Comparison of ENCODE assay signal across 8 mouse cellular contexts in genomic region chr11:98937914-98938694, GRCm38 (mm10). TPM values are rescaled to one million over a fixed set of nuclear protein-coding genes. Genes with fewer than 3 reads are reported as not detected.
A peak's percentile ranks its signal among the peaks of the same experiment; 100 is the strongest.
DNase-seq lines count a peak whose midpoint lies in the region; ATAC-seq lines count a peak whose summit lies in the region.

No protein-coding gene starts in this region.

- peak; percentile 67 to 74 for DNase-seq in heart, adult 18-20 months
- DNase-seq in heart, postnatal 25 days (ENCODE audit: low spot score), result no peak
- DNase-seq in adipocyte (ENCODE audit: low spot score), result peak; percentile 72
- DNase-seq in kidney, postnatal 10 days, result peak; percentile 79
- DNase-seq in thymus, postnatal 14 days, result peak; percentile 84
- no peak for DNase-seq in left cerebral cortex, postnatal 14 days (ENCODE audit: low spot score in 2 of 2)

- no peaks in the 10 kb centered on the region for H3K9me3 ChIP-seq in heart, embryonic 11.5 days (replicated peaks; ENCODE audit: control insufficient read depth, low read length)

- peak overlapping the region; percentile 93 for H3K27ac ChIP-seq in heart, embryonic 11.5 days (ENCODE audit: low read depth, low read length)
- peak overlapping the region; percentile 34 for H3K27ac ChIP-seq in macrophage

- ATAC-seq in heart, embryonic 11.5 days (replicated peaks; ENCODE audit: insufficient number of reproducible peaks, low FRiP score, low TSS enrichment), result no peak

- H3K9ac ChIP-seq in heart, embryonic 11.5 days (ENCODE audit: low read depth, low read length), result peak overlapping the region; percentile 77

- H3K4me3 ChIP-seq in heart, embryonic 11.5 days (ENCODE audit: low read depth, low read length), result peak overlapping the region; percentile 63
- H3K4me3 ChIP-seq in macrophage (ENCODE audit: inconsistent target), result peak overlapping the region; percentile 54

- peak overlapping the region; percentile 75 for H3K4me2 ChIP-seq in heart, embryonic 11.5 days

- H3K79me2 ChIP-seq in macrophage (ENCODE audit: inconsistent target), result peaks cover 46% of the 10 kb centered on the region

- H3K27me3 ChIP-seq in heart, embryonic 11.5 days (ENCODE audit: control insufficient read depth, insufficient read depth, low read length), result no peaks in the 10 kb centered on the region

- no peaks in the 10 kb centered on the region for H3K36me3 ChIP-seq in heart, embryonic 11.5 days (ENCODE audit: control insufficient read depth, insufficient read depth, low read length)
- no peaks in the 10 kb centered on the region for H3K36me3 ChIP-seq in macrophage (ENCODE audit: inconsistent target)

- WGBS in heart, embryonic 11.5 days (ENCODE audit: insufficient replicate concordance), result under 1% methylated on average over 39 of the region's 39 CpGs
- 3% methylated on average over 38 of the region's 39 CpGs for WGBS in macrophage (ENCODE audit: missing documents)

- intact Hi-C loops in heart, postnatal 25 days (cut with DNase I), result no loop called here
- intact Hi-C loops in left cerebral cortex, postnatal 14 days (cut with DNase I), result no loop called here

- peaks cover 73% of the 10 kb centered on the region for H3K4me1 ChIP-seq in heart, embryonic 11.5 days (ENCODE audit: control insufficient read depth, insufficient read depth, low read length)

RNA-seq across cellular contexts. Expression of gene Rara, which starts 10.5 kb away (rescaled TPM):
- total RNA-seq in heart, adult 18-20 months (2021), result 10 to 100 TPM in 1 of 2 experiments, 1 to 10 TPM in 1; 8.7 to 10.1 TPM
- 10 to 100 TPM; 11.8 TPM for total RNA-seq in heart, postnatal 25 days (2021)
- 34.9 and 36.6 TPM in 2 replicates for polyA plus RNA-seq in heart, embryonic 11.5 days (2014; fragmentation: Nextera tagmentation; extraction: Ambion mirVana)
- 10 to 100 TPM in 20 of 26 experiments, 1 to 10 TPM in 6; 7.0 to 27.6 (median 17.2) TPM for total RNA-seq in macrophage (2018; cell fraction: chromatin; rRNA removed)
- total RNA-seq in macrophage (2018; cell fraction: cytosol; rRNA removed), result 10 to 100 TPM in 24 of 26 experiments, 1 to 10 TPM in 2; 7.8 to 33.7 (median 21.0) TPM
- total RNA-seq in macrophage (2018; cell fraction: nucleus; rRNA removed), result 10 to 100 TPM in 24 of 26 experiments, 1 to 10 TPM in 2; 6.3 to 35.2 (median 17.9) TPM
- 13.3 to 17.5 TPM (median 13.4 TPM) in 3 replicates for polyA plus RNA-seq in macrophage (2018)
- 10 to 100 TPM; 14.6 to 15.1 TPM for total RNA-seq in left cerebral cortex, postnatal 14 days (2021)

RNA-seq across cellular contexts. Expression of gene Cdc6, which starts 30.5 kb away (rescaled TPM):
- total RNA-seq in heart, adult 18-20 months (2021), result under 1 TPM; 0.40 to 0.41 TPM
- under 1 TPM; 0.28 to 0.52 TPM for total RNA-seq in heart, postnatal 25 days (2021)
- polyA plus RNA-seq in heart, embryonic 11.5 days (2014; fragmentation: Nextera tagmentation; extraction: Ambion mirVana), result 33.6 and 34.0 TPM in 2 replicates
- total RNA-seq in macrophage (2018; cell fraction: chromatin; rRNA removed), result 1 to 10 TPM in 20 of 26 experiments, under 1 TPM in 6; 0.25 to 5.5 (median 2.3) TPM
- total RNA-seq in macrophage (2018; cell fraction: cytosol; rRNA removed), result 1 to 10 TPM in 22 of 26 experiments, under 1 TPM in 4; 0.57 to 2.4 (median 1.4) TPM
- 10 to 100 TPM in 1 of 26 experiments, 1 to 10 TPM in 23, under 1 TPM in 2; 0.58 to 22.6 (median 1.7) TPM for total RNA-seq in macrophage (2018; cell fraction: nucleus; rRNA removed)
- 0.70 to 13.4 TPM (median 2.2 TPM) in 3 replicates for polyA plus RNA-seq in macrophage (2018)
- total RNA-seq in left cerebral cortex, postnatal 14 days (2021), result under 1 TPM; 0.47 to 0.57 TPM

RNA-seq across cellular contexts. Expression of gene Gjd3, which starts 44.7 kb away (rescaled TPM):
- under 1 TPM; 0.36 to 0.45 TPM for total RNA-seq in heart, adult 18-20 months (2021)
- total RNA-seq in heart, postnatal 25 days (2021), result 1 to 10 TPM in 1 of 2 experiments, under 1 TPM in 1; 0.52 to 1.1 TPM
- 1.3 and 1.5 TPM in 2 replicates for polyA plus RNA-seq in heart, embryonic 11.5 days (2014; fragmentation: Nextera tagmentation; extraction: Ambion mirVana)
- not detected for total RNA-seq in macrophage (2018; cell fraction: chromatin; rRNA removed)
- not detected for total RNA-seq in macrophage (2018; cell fraction: cytosol; rRNA removed)
- total RNA-seq in macrophage (2018; cell fraction: nucleus; rRNA removed), result not detected
- polyA plus RNA-seq in macrophage (2018), result not detected in 3 replicates
- total RNA-seq in left cerebral cortex, postnatal 14 days (2021), result 1 to 10 TPM; 2.8 to 3.1 TPM

Comparison
In these comparisons a context has a peak if more than half of its experiments do, and no peak if none do; other contexts are left out.
1. DNase-seq: peak in heart, adult 18-20 months (2 of 2), adipocyte (single experiment), kidney, postnatal 10 days (single experiment) and thymus, postnatal 14 days (single experiment); none in heart, postnatal 25 days (single experiment) and left cerebral cortex, postnatal 14 days (0 of 2).